Mouse (Mus musculus) liver, adult 2 months (tissue): ENCODE measurements around the gene Gm45234.

Experiments
- CTCF ChIP-seq: fragments of 200-500 bp; IDR thresholded peaks from 2 replicates; pipeline ENCODE4 v1.5.1; 2011; ENCODE audit warnings: low read depth, low read length, control low read depth
- POLR2A ChIP-seq: fragments of 200-500 bp; IDR thresholded peaks from 2 replicates; pipeline ENCODE4 v1.6.1; 2011; ENCODE audit warnings: low read length, control low read depth; ENCODE audit not compliant: insufficient read depth; ENCODE audit errors: extremely low read depth

DNA sequence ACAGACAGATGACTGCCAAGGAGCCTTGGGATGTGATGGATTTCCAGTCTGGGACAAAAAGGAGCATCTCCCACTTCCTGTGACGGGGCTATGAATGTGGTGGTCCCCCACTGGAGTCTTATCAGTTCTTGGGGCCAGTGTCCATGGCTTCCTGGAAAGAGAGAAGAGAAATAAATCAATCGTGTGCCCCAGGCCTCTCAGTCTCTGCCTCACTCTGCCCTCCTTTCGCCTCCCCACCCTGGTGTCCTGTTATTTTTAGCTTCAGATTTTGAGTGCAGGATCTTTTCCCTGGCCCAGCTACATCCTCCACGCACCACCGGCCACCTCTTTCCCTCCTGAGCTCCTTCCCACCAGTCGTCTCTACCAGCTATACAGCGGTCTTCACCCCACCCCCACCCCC is 14.2 kb upstream of the Gm45234 start:
- no peak for TF ChIP-seq CTCF
- TF ChIP-seq POLR2A, result no peak
